24 mouse cellular contexts compared by ENCODE assay signal in the genomic region with DNA sequence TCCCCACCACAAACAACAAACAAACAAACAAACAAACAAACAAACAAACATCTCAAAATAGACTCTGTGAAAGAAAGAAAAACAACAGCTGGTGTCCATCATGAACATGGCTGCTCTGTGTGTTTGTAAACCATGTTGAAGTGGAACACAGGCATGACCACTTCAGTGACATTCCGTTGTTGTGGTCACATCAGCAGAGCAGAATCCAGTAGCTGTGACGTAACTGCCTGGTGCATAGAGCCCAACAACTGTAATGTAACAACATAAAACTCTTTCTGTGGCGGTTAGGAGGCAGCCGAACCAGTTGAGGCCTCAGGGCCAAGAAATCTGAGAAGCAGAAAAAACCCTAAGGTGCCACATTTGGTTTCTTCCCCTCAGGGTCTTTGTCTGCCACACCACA. TPM values are rescaled to one million over a fixed set of nuclear protein-coding genes. Genes with fewer than 3 reads are reported as not detected.
A peak's percentile ranks its signal among the peaks of the same experiment; 100 is the strongest.
DNase-seq lines count a peak whose midpoint lies in the region; ATAC-seq and TF ChIP-seq lines count a peak whose summit lies in the region.
"Had no signal": no experiment of that assay in that cellular context is flagged by ENCODE, and none has a peak within 500 bp of the region (broad histone marks: within the 10 kb centered on the region; RNA-seq: fewer than 3 reads in every experiment).

No protein-coding gene starts in this region.

- H3K4me3 ChIP-seq in kidney, embryonic 14.5 days (ENCODE audit: low read length) = no peak overlapping the region
- peak overlapping the region; percentile 40 for H3K4me3 ChIP-seq in testis, adult 2 months (ENCODE audit: control insufficient read depth, low read depth, low read length)
- no peak overlapping the region for H3K4me3 ChIP-seq in limb, embryonic 11.5 days (ENCODE audit: low read depth, low read length)
- no peak overlapping the region for H3K4me3 ChIP-seq in gastrocnemius, adult 2 months
- H3K4me3 ChIP-seq: forebrain, embryonic 12.5 days; heart, embryonic 15.5 days; midbrain, embryonic 12.5 days; stomach, embryonic 15.5 days had no signal

- TF ChIP-seq POLR2A in testis, adult 2 months (IDR thresholded peaks at IDR 0.05; ENCODE audit: control insufficient read depth, low read depth, low read length) = no peak

- WGBS in kidney, embryonic 14.5 days = 40% methylated on average over 4 of the region's 4 CpGs
- 47% methylated on average over 4 of the region's 4 CpGs for WGBS in limb, embryonic 11.5 days

- H3K9ac ChIP-seq in kidney, embryonic 14.5 days (ENCODE audit: low read depth, low read length) = no peak overlapping the region
- H3K9ac ChIP-seq in limb, embryonic 11.5 days (ENCODE audit: low read length) = no peak overlapping the region
- H3K9ac ChIP-seq: forebrain, embryonic 12.5 days; heart, embryonic 15.5 days; midbrain, embryonic 12.5 days; stomach, embryonic 15.5 days had no signal

- H3K4me2 ChIP-seq in kidney, embryonic 14.5 days (replicated peaks; ENCODE audit: low read depth, low read length) = no peak overlapping the region
- no peak overlapping the region for H3K4me2 ChIP-seq in limb, embryonic 11.5 days (ENCODE audit: low read depth, severe bottlenecking)
- H3K4me2 ChIP-seq: forebrain, embryonic 12.5 days; heart, embryonic 15.5 days; midbrain, embryonic 12.5 days; stomach, embryonic 15.5 days had no signal

- no peaks in the 10 kb centered on the region for H3K36me3 ChIP-seq in kidney, embryonic 14.5 days (ENCODE audit: control insufficient read depth, insufficient read depth, low read length)
- H3K36me3 ChIP-seq in testis, adult 2 months (ENCODE audit: control insufficient read depth, insufficient read depth, low read length) = no peaks in the 10 kb centered on the region
- H3K36me3 ChIP-seq in limb, embryonic 11.5 days (ENCODE audit: control insufficient read depth, insufficient read depth, low read length) = no peaks in the 10 kb centered on the region
- H3K36me3 ChIP-seq: forebrain, embryonic 12.5 days; heart, embryonic 15.5 days; midbrain, embryonic 12.5 days; stomach, embryonic 15.5 days had no signal

- DNase-seq in kidney, postnatal 36 days = no peak
- no peak for DNase-seq in testis, postnatal 14 days (ENCODE audit: low spot score)
- DNase-seq in limb, embryonic 11.5 days (ENCODE audit: low spot score) = peak; percentile 28
- no peak for DNase-seq in gastrocnemius, adult 2 months
- no peak for DNase-seq in layer of hippocampus, adult 8-10 months (ENCODE audit: low spot score in 2 of 2)
- DNase-seq: adrenal gland, postnatal 36 days; cerebellum, adult 9-10 months; heart, adult 18-20 months; kidney, postnatal 25 days; liver; thymus, postnatal 14 days had no signal

- intact Hi-C loops in gastrocnemius, adult 2 months (cut with DNase I) = no loop called here

- H3K4me1 ChIP-seq in kidney, embryonic 14.5 days (ENCODE audit: control insufficient read depth, insufficient read depth, low read length) = 0 out of 2 replicates have a peak, but pooled peaks cover 3% of the 10 kb centered on the region
- peaks cover 11% of the 10 kb centered on the region for H3K4me1 ChIP-seq in testis, adult 2 months (ENCODE audit: control insufficient read depth, insufficient read depth, low read length)
- no peaks in the 10 kb centered on the region for H3K4me1 ChIP-seq in limb, embryonic 11.5 days (ENCODE audit: control insufficient read depth, insufficient read depth, low read length)
- H3K4me1 ChIP-seq: forebrain, embryonic 12.5 days; heart, embryonic 15.5 days; midbrain, embryonic 12.5 days; stomach, embryonic 15.5 days had no signal

- no peak for ATAC-seq in kidney, embryonic 14.5 days (ENCODE audit: low FRiP score, low TSS enrichment)
- ATAC-seq in limb, embryonic 11.5 days (ENCODE audit: insufficient number of reproducible peaks, low FRiP score, low TSS enrichment, low read depth) = no peak
- ATAC-seq in frontal cortex, adult (ENCODE audit: low TSS enrichment) = no peak
- ATAC-seq: intestine, postnatal 0 days had no signal

- TF ChIP-seq CTCF in testis, adult 2 months (IDR thresholded peaks at IDR 0.05; ENCODE audit: control insufficient read depth, insufficient read depth, insufficient replicate concordance, low read depth, low read length) = no peak
- no peak for TF ChIP-seq CTCF in gastrocnemius, adult 2 months (IDR thresholded peaks at IDR 0.05)

- H3K27me3 ChIP-seq in kidney, embryonic 14.5 days (ENCODE audit: control insufficient read depth, insufficient read depth, low read length) = no peaks in the 10 kb centered on the region
- H3K27me3 ChIP-seq in testis, adult 2 months (ENCODE audit: control insufficient read depth, insufficient read depth, low read length) = no peaks in the 10 kb centered on the region
- no peaks in the 10 kb centered on the region for H3K27me3 ChIP-seq in limb, embryonic 11.5 days (ENCODE audit: control insufficient read depth, insufficient read depth, low read length)
- H3K27me3 ChIP-seq: forebrain, embryonic 12.5 days; heart, embryonic 15.5 days; midbrain, embryonic 12.5 days; stomach, embryonic 15.5 days had no signal

- H3K9me3 ChIP-seq in kidney, embryonic 14.5 days (ENCODE audit: control insufficient read depth, low read length) = no peaks in the 10 kb centered on the region
- H3K9me3 ChIP-seq in limb, embryonic 11.5 days (ENCODE audit: control insufficient read depth, low read length) = no peaks in the 10 kb centered on the region
- H3K9me3 ChIP-seq: forebrain, embryonic 12.5 days; heart, embryonic 15.5 days; midbrain, embryonic 12.5 days; stomach, embryonic 15.5 days had no signal

- 0 out of 2 replicates have a peak overlapping the region, but pooled peaks have one; percentile 37 for H3K27ac ChIP-seq in kidney, embryonic 14.5 days (ENCODE audit: low read depth, low read length)
- no peak overlapping the region for H3K27ac ChIP-seq in testis, adult 2 months (ENCODE audit: control insufficient read depth, insufficient read depth, low read depth, low read length)
- no peak overlapping the region for H3K27ac ChIP-seq in limb, embryonic 11.5 days (replicated peaks; ENCODE audit: low read depth, low read length)
- no peak overlapping the region for H3K27ac ChIP-seq in gastrocnemius, adult 2 months
- H3K27ac ChIP-seq: forebrain, embryonic 12.5 days; heart, embryonic 15.5 days; midbrain, embryonic 12.5 days; stomach, embryonic 15.5 days had no signal

RNA-seq across cellular contexts. Expression of gene 1700012B07Rik, which starts 17.8 kb away (rescaled TPM):
- not detected in 2 replicates for polyA plus RNA-seq in kidney, embryonic 14.5 days (2014; fragmentation: Nextera tagmentation; extraction: Ambion mirVana)
- polyA plus RNA-seq in testis, adult 2 months (2012; rRNA removed) = 206 and 217 TPM in 2 replicates
- polyA plus RNA-seq in limb, embryonic 11.5 days (2014; fragmentation: Nextera tagmentation; extraction: Ambion mirVana) = not detected in 2 replicates
- not detected for total RNA-seq in gastrocnemius, adult 2 months (2021)
- total RNA-seq in layer of hippocampus, adult 8-10 months (2022) = not detected
- total RNA-seq: adrenal gland, postnatal 36 days; ES-E14; heart, adult 18-20 months; hematopoietic stem cell, adult 5-6 weeks; layer of hippocampus, postnatal 14 days; left cerebral cortex, postnatal 10 days had no signal
- polyA plus RNA-seq: forebrain, embryonic 12.5 days; heart, embryonic 15.5 days; intestine, postnatal 0 days; midbrain, embryonic 12.5 days; spleen, adult 2 months; stomach, embryonic 15.5 days had no signal

Comparison
In these comparisons a context has a peak if more than half of its experiments do, and no peak if none do; other contexts are left out.
1. RNA of gene 1700012B07Rik, which starts 17.8 kb away (polyA plus RNA-seq): 206 to 217 TPM in testis, adult 2 months; not detected in kidney, embryonic 14.5 days and not detected in limb, embryonic 11.5 days; every median in the first group is over 100 times any median in the second.